Mouse (Mus musculus) cortical plate, adult 2 months (tissue): Measurements from ENCODE around the gene Map3k20. TPM values are rescaled to one million over a fixed set of nuclear protein-coding genes. Genes with fewer than 3 reads are reported as not detected.
A peak's percentile ranks its signal among the peaks of the same experiment; 100 is the strongest.

Source experiments
- H3K27ac ChIP-seq: fragments of 200-500 bp; 2 replicates; pipeline ENCODE4 v1.5.1; 2012; ENCODE audit warnings: low read length, control low read depth, inconsistent platforms; ENCODE audit not compliant: insufficient read depth
- H3K4me1 ChIP-seq: fragments of 200-500 bp; 2 replicates; pipeline ENCODE4 v1.6.1; 2011; ENCODE audit warnings: low read length; ENCODE audit not compliant: control insufficient read depth, insufficient read depth
- H3K4me3 ChIP-seq: fragments of 200-500 bp; 2 replicates; pipeline ENCODE4 v1.5.1; 2011; ENCODE audit warnings: mild to moderate bottlenecking, low read length, control low read depth; ENCODE audit not compliant: insufficient read depth
- CTCF ChIP-seq: fragments of 200-500 bp; IDR thresholded peaks from 2 replicates; pipeline ENCODE4 v1.5.1; 2011; ENCODE audit warnings: mild to moderate bottlenecking, control low read depth, low read length; ENCODE audit not compliant: insufficient read depth; ENCODE audit errors: extremely low read depth
- POLR2A ChIP-seq: fragments of 200-500 bp; IDR thresholded peaks from 2 replicates; pipeline ENCODE4 v1.6.1; 2011; ENCODE audit warnings: mild to moderate bottlenecking, low read length, control low read depth; ENCODE audit not compliant: insufficient read depth; ENCODE audit errors: extremely low read depth
- polyA plus RNA-seq: library from polyadenylated mRNA; depleted of rRNA; stranded (reverse); fragments of >200 nt; gene quantifications from 2 replicates; pipeline ENCODE4 v1.2.3, GENCODE M21; 2012

Map3k20 gene
- polyA plus RNA-seq, 1 experiment: 5.7 TPM

DNA sequence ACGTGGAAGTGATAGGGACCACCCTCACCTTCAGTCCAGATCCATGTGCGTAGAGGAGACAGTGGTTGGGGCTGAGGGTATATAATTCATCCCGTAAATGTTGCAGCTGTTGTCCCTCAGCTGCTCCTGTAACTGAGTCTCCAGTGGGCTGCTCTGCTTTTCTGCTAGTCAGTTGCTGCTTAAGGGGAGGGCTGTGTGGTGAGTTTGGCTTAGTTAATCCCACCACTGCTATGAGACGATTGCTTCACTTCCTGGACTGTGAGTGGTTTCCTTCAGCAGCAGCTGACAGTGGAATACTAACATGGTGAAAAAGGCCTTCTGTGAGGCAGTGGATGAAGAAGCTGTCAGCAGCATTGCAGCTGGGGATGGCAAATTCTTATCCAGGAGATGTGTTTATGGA, 33.0 kb downstream of the Map3k20 start:
- no peak overlapping the region for H3K4me3 ChIP-seq
- TF ChIP-seq POLR2A (no peak), CTCF (no peak)
- no peaks in the 10 kb centered on the region for H3K4me1 ChIP-seq
- H3K27ac ChIP-seq: no peak overlapping the region

DNA sequence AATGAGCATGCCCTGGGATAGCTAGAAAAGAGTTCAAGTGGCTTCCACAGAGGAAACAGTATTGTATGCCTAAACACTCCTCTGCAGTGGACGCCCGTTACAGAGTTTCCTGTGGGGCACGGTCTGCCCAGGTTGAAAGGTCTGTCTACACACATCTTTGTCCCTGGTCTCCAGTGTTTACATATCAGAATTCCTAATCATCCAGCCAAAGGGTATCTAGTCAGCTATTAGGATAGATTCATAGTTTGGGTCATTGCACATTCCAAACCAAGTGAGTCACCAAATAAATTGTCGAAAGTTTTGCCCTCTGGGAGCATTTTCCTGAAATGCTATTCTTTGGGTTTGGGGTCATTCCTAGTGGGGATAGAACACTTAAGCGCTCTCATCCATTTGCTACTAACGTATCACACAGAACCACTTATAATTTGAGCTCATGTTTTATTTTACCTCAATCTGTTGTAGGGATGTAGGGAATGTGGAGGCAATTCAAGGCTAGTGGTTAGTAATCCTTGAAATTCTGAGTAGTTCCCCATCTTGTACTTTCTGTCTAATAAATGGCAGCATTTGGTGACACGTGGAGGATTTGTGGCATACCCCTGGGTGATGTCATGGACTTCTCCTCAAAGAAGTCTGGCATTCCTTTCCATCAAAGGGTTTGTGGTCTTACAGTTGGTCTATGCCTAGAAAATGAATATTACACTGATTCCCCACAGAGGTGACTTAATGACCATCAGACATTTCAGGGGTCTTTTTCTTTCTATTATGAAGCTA, 33.8 kb downstream of the Map3k20 start:
- no peaks in the 10 kb centered on the region for H3K4me1 ChIP-seq
- no peak overlapping the region for H3K27ac ChIP-seq
- no peak overlapping the region for H3K4me3 ChIP-seq
- TF ChIP-seq POLR2A: no peak
- TF ChIP-seq CTCF: no peak

DNA sequence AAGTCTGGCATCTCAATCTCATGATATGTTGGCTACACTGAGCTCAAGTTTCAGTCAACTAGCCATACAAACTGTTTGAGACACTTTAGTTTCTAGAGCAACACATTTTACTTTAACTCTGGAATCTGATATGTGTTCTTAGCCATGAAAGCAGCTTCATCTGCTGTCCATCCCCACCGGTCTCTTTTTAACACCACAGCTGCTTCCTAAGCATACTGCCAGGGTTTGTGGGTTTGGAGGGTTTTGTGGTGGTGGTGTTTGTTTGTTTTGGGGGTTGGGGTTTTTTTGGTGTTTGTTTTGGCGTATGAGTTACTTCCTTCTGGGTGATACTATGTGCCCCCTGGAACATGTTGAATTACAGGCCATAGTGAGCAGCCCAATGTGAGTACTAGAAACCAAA, 35.2 kb downstream of the Map3k20 start:
- H3K4me3 ChIP-seq: no peak overlapping the region
- TF ChIP-seq CTCF: no peak
- no peak for TF ChIP-seq POLR2A
- H3K27ac ChIP-seq: no peak overlapping the region
- no peaks in the 10 kb centered on the region for H3K4me1 ChIP-seq

DNA sequence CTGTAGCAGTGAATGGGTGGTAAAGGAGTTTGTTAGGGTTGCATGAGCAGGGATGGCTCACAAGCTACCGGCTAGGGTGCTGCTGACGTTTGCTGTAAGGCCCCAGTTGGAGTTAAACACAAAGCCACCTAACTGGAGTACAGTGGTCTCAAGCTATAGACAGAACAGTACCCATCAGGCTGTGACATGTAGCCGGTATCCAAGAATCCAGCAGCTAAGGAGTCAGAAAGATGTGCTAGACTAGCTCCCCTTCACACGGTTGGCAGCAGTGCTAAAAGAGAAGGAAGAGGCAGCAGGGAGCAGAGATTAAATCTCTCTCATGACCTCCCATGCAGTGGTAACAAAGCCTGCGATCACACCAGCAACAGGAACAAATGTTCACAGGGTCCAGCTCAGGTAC, 36.2 kb downstream of the Map3k20 start:
- no peak overlapping the region for H3K27ac ChIP-seq
- TF ChIP-seq POLR2A: no peak
- no peak for TF ChIP-seq CTCF
- no peak overlapping the region for H3K4me3 ChIP-seq
- peaks cover 1% of the 10 kb centered on the region; the same call in 1 of the 2 replicates for H3K4me1 ChIP-seq

DNA sequence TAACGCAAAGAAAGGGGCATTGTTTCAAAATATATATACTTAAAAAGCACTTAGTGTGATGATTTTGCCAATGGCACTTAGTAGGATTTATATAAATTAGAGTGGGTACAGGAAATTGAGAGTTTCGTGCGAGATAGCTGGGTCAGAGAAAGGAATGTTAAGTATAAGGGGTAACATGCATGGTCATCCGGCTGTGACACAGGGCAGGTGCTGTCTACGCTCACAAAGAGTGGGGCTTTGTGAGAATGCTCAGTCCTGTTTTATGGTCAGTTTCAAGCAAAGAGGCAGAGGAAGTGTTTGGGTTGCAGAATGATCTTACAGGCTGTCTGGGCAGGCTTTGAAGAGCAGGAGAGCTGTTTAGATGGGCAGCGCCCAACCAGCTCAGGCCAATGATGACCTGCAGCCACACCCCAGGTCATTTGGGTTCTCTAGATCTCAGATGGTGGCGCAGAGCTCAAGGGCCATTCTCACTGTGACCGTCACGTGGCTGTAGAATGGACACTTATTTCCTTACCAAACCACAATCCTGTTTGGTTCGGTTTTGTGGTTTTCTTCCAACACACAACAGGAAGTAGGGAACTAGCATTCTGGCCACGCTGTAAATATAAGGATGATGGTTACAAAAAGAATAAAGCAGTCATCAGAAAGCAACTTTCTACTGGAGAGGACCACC, 37.4 kb downstream of the Map3k20 start:
- no peak overlapping the region for H3K27ac ChIP-seq
- peaks cover 1% of the 10 kb centered on the region; the same call in 1 of the 2 replicates for H3K4me1 ChIP-seq
- no peak overlapping the region for H3K4me3 ChIP-seq
- TF ChIP-seq CTCF: no peak
- TF ChIP-seq POLR2A: no peak

DNA sequence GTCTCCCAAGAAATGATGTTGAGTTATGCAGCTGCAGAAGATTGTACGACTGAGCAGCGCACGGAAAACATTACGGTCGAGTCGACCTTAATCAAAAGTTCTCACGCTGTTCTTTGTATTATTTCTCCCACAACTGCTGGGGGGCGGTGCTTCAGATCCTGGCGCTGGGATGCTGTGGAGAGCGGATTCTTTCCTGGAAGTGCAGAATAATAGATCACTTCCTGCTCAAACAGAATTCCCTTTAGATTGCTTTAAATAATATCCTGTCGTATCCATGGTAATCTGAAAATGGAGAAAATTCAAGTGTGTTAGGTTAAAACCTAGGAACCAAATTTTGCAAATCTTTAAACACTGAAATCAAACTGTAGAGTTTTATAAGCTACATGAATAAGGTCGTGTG, 39.0 kb downstream of the Map3k20 start:
- no peak overlapping the region for H3K27ac ChIP-seq
- peaks cover 1% of the 10 kb centered on the region; the same call in 1 of the 2 replicates for H3K4me1 ChIP-seq
- no peak for TF ChIP-seq CTCF
- TF ChIP-seq POLR2A: no peak
- H3K4me3 ChIP-seq: no peak overlapping the region

DNA sequence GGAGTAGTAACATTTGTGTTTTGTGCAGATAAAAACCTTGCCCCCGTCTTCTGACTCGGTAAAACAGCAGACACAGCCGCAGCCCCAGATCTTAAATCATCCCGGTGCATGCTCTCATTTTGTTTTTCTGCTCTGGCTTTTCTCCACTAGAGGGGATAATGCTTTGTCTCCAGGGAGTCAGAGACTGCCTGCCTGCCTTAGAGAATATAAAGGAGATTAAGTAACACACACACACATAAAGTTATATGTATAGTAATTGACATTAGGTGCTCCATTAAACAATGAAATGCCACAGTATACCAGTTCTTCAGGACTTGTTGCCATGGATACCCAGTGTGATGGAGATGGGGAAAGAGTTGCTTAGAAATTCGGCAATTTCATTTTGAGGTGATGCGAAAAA, 41.1 kb downstream of the Map3k20 start:
- Histone ChIP-seq H3K27ac (no peak overlapping the region), H3K4me3 (no peak overlapping the region), H3K4me1 (peaks cover 1% of the 10 kb centered on the region; the same call in 1 of the 2 replicates)
- TF ChIP-seq CTCF (0 out of 2 replicates have a peak, but pooled peaks have one; percentile 1), POLR2A (no peak)

DNA sequence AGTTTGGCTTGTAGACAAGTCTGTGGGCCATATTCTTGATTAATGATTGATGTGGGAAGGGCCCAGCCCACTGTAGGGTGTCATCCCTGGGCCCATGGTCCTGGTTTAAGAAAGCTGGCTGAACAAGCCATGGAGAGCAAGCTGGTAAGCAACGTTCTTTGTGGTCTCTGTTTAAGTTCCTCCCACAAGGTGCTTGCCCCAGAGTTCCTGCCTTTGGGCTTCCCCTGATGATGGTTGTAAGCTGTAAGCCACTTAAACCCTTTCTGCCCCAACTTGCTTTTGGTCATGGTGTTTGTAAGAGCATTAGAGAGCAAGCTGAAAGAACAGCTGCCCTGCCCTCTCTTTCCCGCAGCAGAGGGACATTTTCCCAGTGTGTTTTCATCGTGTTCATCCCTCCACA, 43.0 kb downstream of the Map3k20 start:
- Histone ChIP-seq H3K4me1 (peaks cover 1% of the 10 kb centered on the region; the same call in 1 of the 2 replicates), H3K4me3 (no peak overlapping the region), H3K27ac (no peak overlapping the region)
- TF ChIP-seq POLR2A: no peak
- TF ChIP-seq CTCF: no peak

DNA sequence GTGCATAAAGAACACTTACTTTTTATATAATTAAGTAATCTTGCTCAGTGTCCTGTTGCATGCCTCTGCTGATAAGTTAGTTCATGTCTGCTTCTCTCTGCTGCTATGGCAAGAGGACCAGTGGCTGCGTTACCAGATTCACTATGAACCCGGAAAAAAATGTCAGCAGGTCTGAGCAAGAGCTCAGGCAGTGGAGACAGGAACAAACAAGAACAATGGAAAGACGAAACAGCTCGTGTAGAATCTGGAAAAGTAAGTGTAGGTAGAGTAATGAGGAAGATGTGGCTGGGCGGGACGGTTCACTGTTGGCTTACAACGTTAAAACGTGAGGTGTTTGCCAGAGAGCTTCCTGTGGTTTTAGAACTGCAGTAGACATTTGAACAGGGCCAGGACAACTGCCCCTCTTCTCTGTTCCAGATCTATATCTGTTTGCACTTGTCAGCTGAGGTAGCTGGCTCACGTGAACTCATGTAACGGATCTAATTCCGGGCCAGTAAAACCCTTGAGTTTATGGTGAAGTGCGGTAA, 45.6 kb downstream of the Map3k20 start:
- no peak for TF ChIP-seq POLR2A
- no peak for TF ChIP-seq CTCF
- H3K27ac ChIP-seq: no peak overlapping the region
- peaks cover under 1% of the 10 kb centered on the region; the same call in 1 of the 2 replicates for H3K4me1 ChIP-seq
- no peak overlapping the region for H3K4me3 ChIP-seq

DNA sequence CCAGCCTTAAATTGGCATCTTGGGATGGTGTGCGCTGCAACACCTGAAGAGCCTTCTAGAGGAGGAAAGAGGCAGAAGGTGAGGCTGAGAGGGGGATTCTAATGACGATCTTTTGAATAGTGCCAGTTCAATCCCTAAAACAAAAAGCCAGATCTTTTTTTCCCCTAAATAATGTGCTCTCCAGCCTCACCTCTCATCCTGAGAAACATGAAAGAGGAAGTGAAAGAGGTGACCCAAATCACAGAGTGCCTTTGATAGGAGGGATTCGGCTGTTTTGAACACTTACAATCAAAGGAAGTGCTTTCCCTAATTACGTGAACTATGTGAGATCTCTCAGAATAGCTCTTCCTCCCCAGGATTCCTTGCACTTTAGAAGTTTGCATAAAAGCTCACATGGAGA, 46.6 kb downstream of the Map3k20 start:
- no peak for TF ChIP-seq POLR2A
- TF ChIP-seq CTCF: no peak
- Histone ChIP-seq H3K4me3 (no peak overlapping the region), H3K27ac (no peak overlapping the region), H3K4me1 (no peaks in the 10 kb centered on the region)
